Mouse (Mus musculus) cerebellum, adult 9-11 months (tissue): ENCODE measurements around the gene Lrrc72.
"Not testable (repeated sequence)": the region's sequence is repeated elsewhere in the genome, so short reads cannot be mapped to it uniquely, and the experiment has no call there.

Experiments
- DNase-seq: peaks from one replicate; pipeline ENCODE4 v3.0.0; 2022

Gene Lrrc72

GRCm38 (mm10) chr12:36253298-36253697 lies at the start of gene Lrrc72:
Gene Lrrc72, minus strand, starts transcription at chr12:36253398.
- DNase-seq, result no peak

DNA sequence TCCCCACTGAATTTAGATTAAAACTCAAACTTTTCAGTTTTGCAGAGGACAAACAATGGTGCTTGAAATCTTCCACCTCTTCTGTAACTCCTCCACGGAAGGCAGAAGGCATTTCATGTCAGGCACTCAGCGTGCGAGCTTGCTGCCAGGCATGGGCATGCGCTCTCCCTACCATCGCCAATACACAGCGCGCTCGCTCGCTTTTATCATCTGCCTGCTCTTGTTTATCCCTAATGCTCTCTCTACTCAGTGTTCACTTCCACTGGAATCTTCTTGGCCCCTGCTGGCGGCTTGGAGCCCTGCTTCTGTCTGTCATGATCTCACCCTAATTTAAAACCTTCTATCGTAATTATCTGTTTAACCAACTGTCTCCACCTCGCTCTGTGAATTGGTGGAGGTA lies 49.1 kb upstream of the Lrrc72 start:
- DNase-seq, result no peak

DNA sequence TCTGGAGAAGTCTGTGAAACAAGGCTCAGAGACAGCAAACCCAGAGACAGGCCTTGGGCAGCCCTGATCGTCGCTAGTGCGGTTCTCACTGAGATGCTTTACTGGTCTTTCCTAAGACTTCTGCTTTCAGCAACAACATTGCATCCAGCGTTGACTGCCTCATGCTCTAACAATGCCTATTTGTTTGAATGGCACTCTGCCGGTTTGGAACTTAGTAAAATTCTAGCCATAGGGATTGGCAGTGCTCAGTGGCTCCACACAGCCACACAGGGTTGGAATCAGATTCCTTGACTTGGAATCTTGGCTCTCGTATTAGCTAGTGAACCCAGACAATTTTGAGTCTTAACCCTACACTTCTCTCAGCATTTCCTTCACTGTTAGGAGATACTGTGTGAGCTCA lies 38.1 kb upstream of the Lrrc72 start:
- no peak for DNase-seq

- DNase-seq, result no peak
Measured at GRCm38 (mm10) chr12:36290465-36290864, 37.3 kb upstream of the Lrrc72 start.

DNA sequence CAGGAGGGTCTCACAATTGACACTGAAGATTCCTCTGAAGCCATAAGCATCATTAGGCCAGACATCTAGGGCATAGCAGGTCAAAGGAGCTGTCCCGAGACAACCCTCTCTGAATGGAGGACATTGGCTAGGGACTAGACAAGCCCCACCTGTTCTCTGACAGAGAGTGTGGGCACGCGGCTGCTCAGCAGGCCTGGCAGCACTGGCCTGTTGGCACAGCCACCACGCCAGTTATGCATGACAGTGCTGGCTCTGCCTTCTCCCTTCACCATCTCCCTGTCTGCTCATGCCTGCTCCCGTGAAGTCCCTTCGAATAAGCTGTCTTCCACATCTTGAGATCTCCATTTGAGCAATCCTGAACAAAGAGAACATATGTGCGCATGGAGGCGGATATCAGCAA lies 36.4 kb upstream of the Lrrc72 start:
- peak; percentile 12 for DNase-seq

DNA sequence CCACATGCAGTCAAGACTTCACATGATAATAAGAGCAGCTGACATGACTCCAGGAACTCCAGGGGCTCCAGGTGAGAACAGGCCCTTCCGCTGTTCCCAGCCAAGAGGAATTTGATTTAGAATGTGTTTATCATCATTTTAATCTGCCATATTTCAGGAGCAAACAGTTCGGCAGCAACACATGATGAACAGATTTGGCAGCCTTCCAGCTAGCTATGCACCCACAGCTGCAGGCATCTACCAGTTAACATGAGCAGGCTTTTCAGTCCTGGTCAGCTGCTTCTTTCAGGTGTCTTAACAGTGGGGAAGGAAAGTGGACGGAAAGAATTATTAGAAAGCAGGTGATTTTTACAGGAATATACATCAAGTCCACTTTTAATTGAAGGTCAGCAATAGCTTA lies 21.6 kb upstream of the Lrrc72 start:
- DNase-seq, result no peak

DNA sequence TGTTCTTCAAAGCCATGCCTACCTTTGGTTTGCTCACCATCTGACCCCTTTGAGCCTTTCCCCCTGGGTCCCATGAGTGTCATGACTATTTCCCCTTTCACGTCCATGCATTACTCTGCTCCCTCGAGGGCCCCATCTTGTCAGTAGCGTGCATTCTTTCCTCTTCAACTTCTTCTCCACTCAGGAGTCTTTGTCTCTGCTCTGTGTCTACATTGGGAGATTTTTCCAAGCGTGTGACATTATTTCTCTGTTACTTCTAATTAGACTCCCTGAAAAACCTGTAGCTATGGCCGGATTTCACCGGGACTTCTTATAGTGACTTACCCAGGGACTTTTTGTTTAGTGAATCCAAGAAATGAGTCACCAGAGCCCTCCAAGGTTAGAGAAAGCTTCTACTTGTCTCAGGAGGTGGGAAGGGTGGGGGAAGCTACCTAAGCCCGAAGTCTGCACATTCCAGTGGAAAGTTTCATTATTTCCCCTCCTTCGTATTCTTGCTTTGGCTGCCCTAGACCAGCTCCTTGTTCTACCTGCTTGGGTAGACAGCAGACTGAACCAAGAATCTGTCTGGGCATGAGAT lies 14.6 kb upstream of the Lrrc72 start:
- no peak for DNase-seq

DNA sequence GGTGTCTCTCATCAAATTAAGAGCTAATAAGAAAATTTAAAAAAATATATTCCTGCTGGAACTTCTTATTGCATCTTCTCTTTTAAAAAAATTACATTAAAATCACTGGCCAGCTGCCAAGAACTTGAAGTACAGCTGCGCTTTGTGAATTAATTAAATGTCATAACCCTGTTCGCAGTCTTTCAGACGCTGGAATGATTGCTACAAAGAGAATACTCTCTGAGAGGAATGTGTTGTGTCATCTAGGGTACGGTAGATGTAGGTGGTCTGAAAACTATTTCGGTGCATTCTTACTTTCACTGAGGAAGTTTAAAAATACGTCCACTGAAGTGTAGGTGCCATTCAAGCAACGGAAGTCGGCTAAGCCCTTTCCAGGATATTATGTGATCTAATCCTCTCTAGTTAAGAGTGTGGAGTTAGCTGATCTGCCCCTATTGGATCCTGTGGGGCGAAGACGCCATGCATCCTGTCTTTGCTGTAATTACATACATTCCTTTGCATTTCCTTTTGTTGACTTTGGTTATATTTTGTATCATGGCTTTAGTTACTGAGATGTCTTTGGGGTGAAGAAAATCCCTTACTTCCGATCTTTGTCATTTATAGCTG lies 9.0 kb upstream of the Lrrc72 start:
- no peak for DNase-seq

- no peak for DNase-seq
Measured at GRCm38 (mm10) chr12:36255413-36255812, 2.2 kb upstream of the Lrrc72 start.

- no peak for DNase-seq
Measured at GRCm38 (mm10) chr12:36241171-36241570, 12.0 kb downstream of the Lrrc72 start.

DNA sequence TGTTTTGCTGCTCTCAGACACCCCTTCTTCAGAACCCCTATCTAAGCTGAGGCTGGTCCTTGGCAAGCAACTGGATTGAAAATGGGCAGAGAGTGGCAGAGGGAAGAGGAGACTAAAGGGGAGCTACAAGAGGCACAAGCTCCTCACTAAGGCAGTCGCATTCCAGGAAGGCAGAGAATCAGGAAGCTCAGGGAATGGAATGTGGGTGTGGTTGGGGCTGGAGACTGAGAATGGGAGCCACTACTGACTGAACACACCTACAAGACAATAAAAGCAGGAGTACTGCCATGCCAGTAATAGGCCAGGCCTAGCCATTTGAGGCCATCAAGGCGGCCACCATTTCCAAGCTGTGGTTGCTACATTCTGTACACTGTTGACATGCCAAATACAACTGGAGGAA lies 21.8 kb downstream of the Lrrc72 start:
- DNase-seq, result no peak

DNA sequence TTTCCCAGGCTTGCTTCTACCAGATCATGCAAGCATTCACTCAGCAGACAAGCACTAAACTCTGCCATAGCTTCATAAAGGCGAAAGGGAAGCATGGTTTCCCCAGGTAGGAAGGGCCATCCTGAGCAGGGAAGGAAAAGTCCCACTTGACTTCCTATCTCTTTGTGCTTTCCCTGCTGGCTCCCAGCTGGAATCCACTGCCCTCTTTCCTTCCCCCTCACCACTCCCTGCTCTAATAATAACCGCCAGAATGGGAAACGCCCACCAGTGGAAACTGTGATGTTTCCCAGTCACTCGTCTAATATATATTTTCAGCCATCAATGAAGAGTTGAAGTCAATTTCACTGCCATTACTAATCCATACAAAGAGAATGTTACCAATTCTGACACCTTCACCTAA lies 28.8 kb downstream of the Lrrc72 start:
- no peak for DNase-seq

DNA sequence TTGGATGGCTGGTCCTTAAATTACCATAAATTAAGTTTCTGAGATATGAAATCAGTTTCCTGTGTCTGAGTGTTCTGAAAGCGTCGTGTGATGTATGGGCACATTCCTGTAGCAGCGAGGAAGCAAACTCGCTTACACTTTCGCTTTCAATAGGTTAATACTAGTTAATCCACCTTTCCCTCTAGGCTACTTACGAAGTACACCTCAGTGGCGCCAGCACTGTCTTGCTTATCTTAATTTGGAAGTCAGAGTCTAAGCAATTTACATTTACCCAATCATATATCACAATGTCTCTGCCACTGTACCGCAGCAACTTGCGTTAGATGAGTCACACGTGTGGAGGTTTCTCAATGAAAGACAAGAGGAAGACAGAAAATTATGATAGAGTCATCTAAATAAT lies 36.3 kb downstream of the Lrrc72 start:
- DNase-seq, result no peak

- DNase-seq, result no peak
Measured at GRCm38 (mm10) chr12:36216230-36216629, 37.0 kb downstream of the Lrrc72 start.

DNA sequence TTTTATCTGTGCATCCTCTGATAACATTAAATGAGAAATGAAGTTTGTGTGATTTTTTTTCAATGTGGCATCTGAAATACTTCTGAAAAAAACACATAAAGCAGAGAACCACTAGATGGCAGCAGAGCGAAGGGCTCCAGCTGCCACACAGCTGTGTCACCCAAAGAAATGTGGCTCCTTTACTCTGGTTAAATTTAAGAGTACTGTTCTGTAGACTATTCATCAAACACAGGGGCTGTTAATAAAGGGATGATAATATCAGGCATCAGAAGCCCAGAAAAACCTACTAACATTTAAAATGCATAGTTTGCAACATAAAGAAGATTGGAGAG lies 38.1 kb downstream of the Lrrc72 start:
- DNase-seq, result no peak

GRCm38 (mm10) chr12:36214389-36215148 lies 38.6 kb downstream of the Lrrc72 start:
- DNase-seq, result no peak

- DNase-seq, result no peak
Measured at GRCm38 (mm10) chr12:36210096-36210495, 43.1 kb downstream of the Lrrc72 start.

DNA sequence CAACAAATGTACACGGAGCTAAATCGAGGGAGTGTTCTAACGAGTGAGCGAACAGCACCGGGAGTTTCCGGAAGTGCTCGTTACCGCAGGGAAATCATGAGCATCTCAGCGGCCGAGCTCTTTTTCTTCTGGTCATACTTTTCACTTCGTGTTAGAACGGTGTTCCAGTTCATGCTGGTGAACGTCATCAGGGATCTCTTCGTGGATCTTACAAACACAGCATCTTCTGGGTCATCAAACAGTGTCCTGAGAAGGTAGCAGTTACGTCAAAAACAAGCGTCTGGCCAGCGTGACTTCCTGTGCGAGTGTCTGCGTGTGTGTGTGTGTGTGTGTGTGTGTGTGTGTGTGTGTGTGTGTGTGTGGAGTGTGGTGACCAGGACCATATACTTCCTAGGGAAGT lies 44.7 kb downstream of the Lrrc72 start:
- no peak for DNase-seq

- DNase-seq, result no peak
Measured at GRCm38 (mm10) chr12:36207800-36208148, 45.4 kb downstream of the Lrrc72 start.

DNA sequence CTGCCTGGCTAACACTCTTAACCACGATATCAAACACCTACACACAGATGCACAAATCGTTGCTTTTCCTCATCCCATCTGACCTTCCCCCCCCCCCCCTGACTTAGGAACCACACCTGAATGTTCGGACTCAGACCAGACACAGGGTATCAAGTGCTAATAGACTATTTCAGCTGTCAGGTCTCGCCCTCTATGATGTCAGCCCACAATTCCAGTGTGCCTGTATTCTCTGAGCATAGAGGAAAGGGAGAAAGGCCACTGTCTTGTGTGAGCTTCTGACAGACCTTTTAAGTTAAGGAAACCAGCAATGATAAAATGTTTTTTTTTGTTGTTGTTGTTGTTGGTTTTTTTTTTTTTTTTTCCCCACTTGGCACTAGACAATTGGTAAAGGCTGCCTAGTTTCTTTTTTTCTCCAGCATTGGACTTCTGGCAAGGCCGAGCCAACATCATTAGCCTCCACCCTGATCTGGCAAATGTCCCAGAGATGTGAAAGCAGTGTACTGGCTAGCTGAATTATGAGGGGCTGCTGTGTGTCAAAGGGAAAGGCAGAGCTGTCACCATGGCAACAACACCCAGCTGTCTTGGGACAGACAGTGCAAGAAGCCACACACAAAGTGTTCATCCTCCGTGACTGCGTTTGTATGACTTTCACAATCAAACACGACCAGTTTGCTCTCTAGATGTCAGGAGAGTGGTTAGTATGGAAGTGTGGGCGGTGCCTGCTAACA lies 46.0 kb downstream of the Lrrc72 start:
- peak; percentile 32 for DNase-seq

- not testable (repeated sequence) for DNase-seq
Measured at GRCm38 (mm10) chr12:36205579-36206119, 47.5 kb downstream of the Lrrc72 start.

- no peak for DNase-seq
Measured at GRCm38 (mm10) chr12:36194976-36195375, 58.2 kb downstream of the Lrrc72 start.

GRCm38 (mm10) chr12:36190343-36190742 lies 62.9 kb downstream of the Lrrc72 start:
- no peak for DNase-seq

- no peak for DNase-seq
Measured at GRCm38 (mm10) chr12:36189610-36190009, 63.6 kb downstream of the Lrrc72 start.
